Mouse (Mus musculus): ENCODE measurements around the gene Magi2. TPM values are rescaled to one million over a fixed set of nuclear protein-coding genes. Genes with fewer than 3 reads are reported as not detected.

Magi2 gene
- polyA plus RNA-seq, 1 experiment from 2014 or later: 6.5 TPM

- Histone ChIP-seq H3K4me1 (peaks cover 19% of the 10 kb centered on the region), H3K4me3 (no peak overlapping the region), H3K9me3 (no peaks in the 10 kb centered on the region), H3K36me3 (replicated peaks) (peaks cover 10% of the 10 kb centered on the region; the same call in 1 of the 2 replicates), H3K27ac (replicated peaks) (peak overlapping the region; percentile 32; the same call in 1 of the 2 replicates), H3K27me3 (replicated peaks; ENCODE audit: low read depth, poor library complexity, severe bottlenecking) (no peaks in the 10 kb centered on the region)
- no peak for DNase-seq (ENCODE audit: low spot score)
- WGBS: 51% methylated on average over 2 of the region's 2 CpGs
Observed at GRCm38 (mm10) chr5:20753096-20753495, 1526.3 kb downstream of the Magi2 start.

GRCm38 (mm10) chr5:20753963-20754362 lies 1527.1 kb downstream of the Magi2 start:
- 45% methylated on average over 5 of the region's 5 CpGs for WGBS
- peaks cover 19% of the 10 kb centered on the region for H3K4me1 ChIP-seq
- peak overlapping the region; percentile 25; the same call in 1 of the 2 replicates for H3K27ac ChIP-seq (replicated peaks)
- H3K9me3 ChIP-seq: no peaks in the 10 kb centered on the region
- no peak overlapping the region for H3K4me3 ChIP-seq
- no peak for DNase-seq (ENCODE audit: low spot score)
- H3K27me3 ChIP-seq (replicated peaks; ENCODE audit: low read depth, poor library complexity, severe bottlenecking): no peaks in the 10 kb centered on the region
- peaks cover 13% of the 10 kb centered on the region; the same call in 1 of the 2 replicates for H3K36me3 ChIP-seq (replicated peaks)

Data from embryonic facial prominence, embryonic 10.5 days (tissue).